Mouse (Mus musculus): Measurements from ENCODE around the gene Opcml. TPM values are rescaled to one million over a fixed set of nuclear protein-coding genes. Genes with fewer than 3 reads are reported as not detected.
A peak's percentile ranks its signal among the peaks of the same experiment; 100 is the strongest.

The Opcml gene
- total RNA-seq, 1 experiment, result 0.49 TPM

DNA sequence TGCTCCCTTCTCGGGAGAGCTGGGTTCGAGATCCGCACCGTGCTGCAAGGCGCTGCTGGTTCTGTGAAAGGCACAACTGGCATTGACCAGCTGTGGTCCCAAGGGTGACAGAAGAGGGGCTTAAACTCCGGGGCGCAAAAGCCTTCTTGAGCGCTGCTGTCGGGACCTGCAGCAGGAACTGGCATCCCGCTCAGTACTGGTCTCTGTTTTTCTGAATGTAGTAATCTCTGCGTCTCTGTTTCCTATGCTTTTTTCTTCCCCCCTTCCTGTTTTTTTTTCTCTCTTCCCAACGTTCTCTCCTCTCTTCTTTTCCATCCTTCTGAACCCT, 1.0 kb downstream of the Opcml start:
- no peak for DNase-seq (ENCODE audit: low read depth, low spot score)
- Histone ChIP-seq H3K9me3 (ENCODE audit: control insufficient read depth, insufficient read depth, low read depth, low read length) (no peaks in the 10 kb centered on the region), H3K4me1 (ENCODE audit: control insufficient read depth in 2 of 2, insufficient read depth in 2 of 2, low read length in 2 of 2, poor library complexity in 1 of 2) (no peaks in the 10 kb centered on the region), H3K9ac (ENCODE audit: insufficient read depth, low read depth, low read length, poor library complexity, severe bottlenecking) (peak overlapping the region; percentile 13; the same call in 1 of the 2 replicates), H3K36me3 (ENCODE audit: control insufficient read depth, insufficient read depth, low read length, poor library complexity, severe bottlenecking) (no peaks in the 10 kb centered on the region), H3K27ac (ENCODE audit: insufficient read depth, low read depth, low read length, poor library complexity, severe bottlenecking) (no peak overlapping the region), H3K4me3 (ENCODE audit: insufficient read depth in 1 of 2, low read depth in 1 of 2, low read length in 2 of 2, poor library complexity in 1 of 2, severe bottlenecking in 1 of 2) (peak overlapping the region; percentile 61 to 63)
- TF ChIP-seq HCFC1 (IDR thresholded peaks at IDR 0.05; ENCODE audit: borderline replicate concordance, insufficient read depth, low read length) (no peak), ZC3H11A (IDR thresholded peaks at IDR 0.05; ENCODE audit: borderline replicate concordance, low read depth, low read length) (no peak), MAFK (IDR thresholded peaks at IDR 0.05; ENCODE audit: insufficient read depth, low read depth, low read length) (no peak), ZNF384 (IDR thresholded peaks at IDR 0.05; ENCODE audit: low read depth, low read length) (no peak), CHD2 (IDR thresholded peaks at IDR 0.05; ENCODE audit: low read depth, low read length) (no peak)
- in situ Hi-C loops (cut with MboI; ENCODE audit: low sequenced_read_pairs in 2 of 2, unreplicated experiment in 2 of 2), result no loop called here

DNA sequence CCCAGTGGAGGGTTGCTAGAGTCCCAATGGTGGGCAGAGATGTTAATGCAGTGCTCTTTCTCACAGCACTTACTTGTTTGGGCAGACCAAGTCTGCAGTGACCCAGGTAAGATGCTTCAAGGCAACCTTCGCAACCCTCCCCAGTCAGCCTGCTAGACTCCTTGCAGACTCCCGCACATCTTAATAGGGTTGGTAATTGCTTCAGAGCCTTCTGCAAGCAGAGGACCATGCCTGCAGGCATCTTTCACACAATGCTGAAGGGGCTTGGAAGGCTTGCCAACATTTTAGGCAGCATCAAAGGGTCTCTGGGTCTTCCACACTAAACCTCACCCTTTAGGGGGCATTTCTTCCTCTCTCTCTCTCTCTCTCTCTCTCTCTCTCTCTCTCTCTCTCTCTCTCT, 1.7 kb downstream of the Opcml start:
- no peak for TF ChIP-seq CHD2 (IDR thresholded peaks at IDR 0.05; ENCODE audit: low read depth, low read length)
- TF ChIP-seq ZNF384 (IDR thresholded peaks at IDR 0.05; ENCODE audit: low read depth, low read length), result no peak
- TF ChIP-seq ZC3H11A (IDR thresholded peaks at IDR 0.05; ENCODE audit: borderline replicate concordance, low read depth, low read length), result no peak
- TF ChIP-seq HCFC1 (IDR thresholded peaks at IDR 0.05; ENCODE audit: borderline replicate concordance, insufficient read depth, low read length), result no peak
- TF ChIP-seq MAFK (IDR thresholded peaks at IDR 0.05; ENCODE audit: insufficient read depth, low read depth, low read length), result no peak

DNA sequence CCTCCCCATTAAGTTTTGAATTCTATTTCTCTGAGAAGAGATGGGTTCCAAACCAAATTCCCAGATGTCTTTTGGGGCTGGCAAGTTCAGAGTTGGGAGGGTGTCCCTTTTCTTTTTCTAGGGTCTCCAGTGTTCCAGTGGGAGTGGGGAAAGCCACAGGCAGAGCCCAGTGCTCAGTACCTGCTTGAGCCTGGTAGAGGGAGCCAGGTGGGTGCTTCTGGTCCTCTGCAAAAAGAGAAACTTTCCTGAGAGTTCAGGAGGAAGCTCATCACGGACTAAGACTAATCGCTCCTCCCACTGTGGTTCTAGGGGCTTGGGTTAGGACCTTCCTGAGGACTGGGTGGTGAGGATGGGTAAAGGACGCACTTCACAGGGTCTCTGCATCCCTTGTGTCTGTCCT, 2.4 kb downstream of the Opcml start:
- Histone ChIP-seq H3K9ac (ENCODE audit: insufficient read depth, low read depth, low read length, poor library complexity, severe bottlenecking) (no peak overlapping the region), H3K36me3 (ENCODE audit: control insufficient read depth, insufficient read depth, low read length, poor library complexity, severe bottlenecking) (no peaks in the 10 kb centered on the region), H3K27ac (ENCODE audit: insufficient read depth, low read depth, low read length, poor library complexity, severe bottlenecking) (no peak overlapping the region), H3K4me1 (ENCODE audit: control insufficient read depth in 2 of 2, insufficient read depth in 2 of 2, low read length in 2 of 2, poor library complexity in 1 of 2) (no peaks in the 10 kb centered on the region), H3K9me3 (ENCODE audit: control insufficient read depth, insufficient read depth, low read depth, low read length) (no peaks in the 10 kb centered on the region), H3K4me3 (ENCODE audit: insufficient read depth in 1 of 2, low read depth in 1 of 2, low read length in 2 of 2, poor library complexity in 1 of 2, severe bottlenecking in 1 of 2) (no peak overlapping the region)
- in situ Hi-C loops (cut with MboI; ENCODE audit: low sequenced_read_pairs in 2 of 2, unreplicated experiment in 2 of 2), result no loop called here
- no peak for DNase-seq (ENCODE audit: low read depth, low spot score)
- TF ChIP-seq ZNF384 (IDR thresholded peaks at IDR 0.05; ENCODE audit: low read depth, low read length) (no peak), HCFC1 (IDR thresholded peaks at IDR 0.05; ENCODE audit: borderline replicate concordance, insufficient read depth, low read length) (no peak), ZC3H11A (IDR thresholded peaks at IDR 0.05; ENCODE audit: borderline replicate concordance, low read depth, low read length) (no peak), MAFK (IDR thresholded peaks at IDR 0.05; ENCODE audit: insufficient read depth, low read depth, low read length) (no peak), CHD2 (IDR thresholded peaks at IDR 0.05; ENCODE audit: low read depth, low read length) (no peak)

More for the DNA sequence above, 1.7 kb downstream of the Opcml start:
- Histone ChIP-seq H3K4me3 (ENCODE audit: insufficient read depth in 1 of 2, low read depth in 1 of 2, low read length in 2 of 2, poor library complexity in 1 of 2, severe bottlenecking in 1 of 2) (no peak overlapping the region), H3K27ac (ENCODE audit: insufficient read depth, low read depth, low read length, poor library complexity, severe bottlenecking) (no peak overlapping the region), H3K9ac (ENCODE audit: insufficient read depth, low read depth, low read length, poor library complexity, severe bottlenecking) (no peak overlapping the region), H3K4me1 (ENCODE audit: control insufficient read depth in 2 of 2, insufficient read depth in 2 of 2, low read length in 2 of 2, poor library complexity in 1 of 2) (no peaks in the 10 kb centered on the region), H3K9me3 (ENCODE audit: control insufficient read depth, insufficient read depth, low read depth, low read length) (no peaks in the 10 kb centered on the region), H3K36me3 (ENCODE audit: control insufficient read depth, insufficient read depth, low read length, poor library complexity, severe bottlenecking) (no peaks in the 10 kb centered on the region)
- DNase-seq (ENCODE audit: low read depth, low spot score), result no peak
- in situ Hi-C loops (cut with MboI; ENCODE audit: low sequenced_read_pairs in 2 of 2, unreplicated experiment in 2 of 2), result no loop called here

DNA sequence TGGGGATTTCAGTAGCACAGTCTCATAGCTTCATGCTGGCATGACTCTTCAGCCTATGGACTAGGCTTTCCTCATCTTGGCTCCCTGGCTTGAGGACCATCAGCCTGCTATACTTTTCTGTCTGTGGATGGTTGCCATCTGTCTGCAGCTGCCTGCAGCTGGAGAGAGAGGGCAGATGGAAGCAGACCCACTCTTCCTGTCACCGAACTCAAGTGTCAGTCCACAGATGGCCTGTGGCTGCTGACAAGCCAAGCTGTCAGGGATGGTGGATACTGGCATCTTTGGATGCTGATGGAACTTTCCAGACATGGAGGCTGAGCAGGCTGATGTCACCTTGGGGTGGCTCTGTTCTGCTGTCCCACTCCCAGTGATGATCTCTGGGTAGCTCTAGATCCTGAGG, 6.0 kb downstream of the Opcml start:
- in situ Hi-C loops (cut with MboI; ENCODE audit: low sequenced_read_pairs in 2 of 2, unreplicated experiment in 2 of 2), result no loop called here
- TF ChIP-seq ZC3H11A (IDR thresholded peaks at IDR 0.05; ENCODE audit: borderline replicate concordance, low read depth, low read length), result no peak
- no peak for TF ChIP-seq CHD2 (IDR thresholded peaks at IDR 0.05; ENCODE audit: low read depth, low read length)
- no peak for TF ChIP-seq HCFC1 (IDR thresholded peaks at IDR 0.05; ENCODE audit: borderline replicate concordance, insufficient read depth, low read length)
- no peak for TF ChIP-seq ZNF384 (IDR thresholded peaks at IDR 0.05; ENCODE audit: low read depth, low read length)
- no peak for TF ChIP-seq MAFK (IDR thresholded peaks at IDR 0.05; ENCODE audit: insufficient read depth, low read depth, low read length)
- no peak for DNase-seq (ENCODE audit: low read depth, low spot score)
- Histone ChIP-seq H3K27ac (ENCODE audit: insufficient read depth, low read depth, low read length, poor library complexity, severe bottlenecking) (no peak overlapping the region), H3K4me1 (ENCODE audit: control insufficient read depth in 2 of 2, insufficient read depth in 2 of 2, low read length in 2 of 2, poor library complexity in 1 of 2) (no peaks in the 10 kb centered on the region), H3K36me3 (ENCODE audit: control insufficient read depth, insufficient read depth, low read length, poor library complexity, severe bottlenecking) (no peaks in the 10 kb centered on the region), H3K4me3 (ENCODE audit: insufficient read depth in 1 of 2, low read depth in 1 of 2, low read length in 2 of 2, poor library complexity in 1 of 2, severe bottlenecking in 1 of 2) (no peak overlapping the region), H3K9ac (ENCODE audit: insufficient read depth, low read depth, low read length, poor library complexity, severe bottlenecking) (no peak overlapping the region), H3K9me3 (ENCODE audit: control insufficient read depth, insufficient read depth, low read depth, low read length) (no peaks in the 10 kb centered on the region)

DNA sequence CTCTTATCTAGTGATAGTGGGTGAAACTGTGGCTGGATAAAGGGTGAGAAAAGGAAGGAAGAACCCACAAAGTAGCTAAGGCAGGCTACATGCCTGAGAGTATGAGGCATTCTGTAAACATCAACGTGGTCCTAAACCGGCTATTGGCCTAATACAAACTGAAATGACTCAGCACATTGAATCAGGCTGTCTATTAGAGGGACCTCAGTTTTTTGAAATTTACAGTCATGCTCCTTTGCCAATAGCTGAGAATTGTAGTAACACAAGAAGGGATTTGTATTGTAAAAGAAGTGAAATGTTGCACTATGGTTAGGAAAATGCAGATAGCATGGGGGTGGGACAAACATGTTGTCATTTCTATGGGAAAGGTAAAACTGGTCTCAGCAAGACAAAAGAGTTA, 10.4 kb downstream of the Opcml start:
- Histone ChIP-seq H3K9me3 (ENCODE audit: control insufficient read depth, insufficient read depth, low read depth, low read length) (no peaks in the 10 kb centered on the region), H3K4me1 (ENCODE audit: control insufficient read depth in 2 of 2, insufficient read depth in 2 of 2, low read length in 2 of 2, poor library complexity in 1 of 2) (no peaks in the 10 kb centered on the region), H3K27ac (ENCODE audit: insufficient read depth, low read depth, low read length, poor library complexity, severe bottlenecking) (no peak overlapping the region), H3K9ac (ENCODE audit: insufficient read depth, low read depth, low read length, poor library complexity, severe bottlenecking) (no peak overlapping the region), H3K4me3 (ENCODE audit: insufficient read depth in 1 of 2, low read depth in 1 of 2, low read length in 2 of 2, poor library complexity in 1 of 2, severe bottlenecking in 1 of 2) (no peak overlapping the region), H3K36me3 (ENCODE audit: control insufficient read depth, insufficient read depth, low read length, poor library complexity, severe bottlenecking) (no peaks in the 10 kb centered on the region)
- TF ChIP-seq CHD2 (IDR thresholded peaks at IDR 0.05; ENCODE audit: low read depth, low read length) (no peak), ZC3H11A (IDR thresholded peaks at IDR 0.05; ENCODE audit: borderline replicate concordance, low read depth, low read length) (no peak), HCFC1 (IDR thresholded peaks at IDR 0.05; ENCODE audit: borderline replicate concordance, insufficient read depth, low read length) (no peak), ZNF384 (IDR thresholded peaks at IDR 0.05; ENCODE audit: low read depth, low read length) (no peak), MAFK (IDR thresholded peaks at IDR 0.05; ENCODE audit: insufficient read depth, low read depth, low read length) (no peak)
- in situ Hi-C loops (cut with MboI; ENCODE audit: low sequenced_read_pairs in 2 of 2, unreplicated experiment in 2 of 2), result no loop called here
- DNase-seq (ENCODE audit: low read depth, low spot score), result no peak
